Mouse (Mus musculus): ENCODE measurements around the gene Pkmyt1.

DNA sequence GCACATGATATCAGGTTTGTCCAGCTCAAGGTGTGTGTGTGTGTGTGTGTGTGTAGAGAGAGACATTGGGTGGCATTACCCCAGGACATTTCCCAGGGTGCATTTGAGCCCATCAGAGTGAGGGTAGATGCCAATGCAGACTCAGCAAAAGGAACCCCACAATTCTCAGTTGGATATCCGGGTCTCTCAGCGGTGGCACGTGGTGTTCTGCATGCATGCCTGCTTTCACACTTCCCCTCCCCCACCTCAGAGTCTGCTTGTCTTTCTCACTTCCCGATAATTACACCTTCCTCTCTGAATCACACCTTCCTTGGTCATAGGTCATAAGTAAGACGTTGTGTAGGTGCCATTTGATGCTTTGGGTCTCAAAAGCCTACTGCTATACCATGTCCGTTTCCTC, 21.9 kb downstream of the Pkmyt1 start:
- TF ChIP-seq CTCF (IDR thresholded peaks at IDR 0.05; ENCODE audit: borderline replicate concordance, insufficient read depth, low read depth, low read length) (no peak), POLR2A (IDR thresholded peaks at IDR 0.05; ENCODE audit: borderline replicate concordance, insufficient read depth, low read length) (no peak)

Data from cerebellum, adult 2 months (tissue).